Mouse (Mus musculus) brain, embryonic 14.5 days (tissue): Measurements from ENCODE around the gene Pou2f3.

Experiments
- CTCF ChIP-seq: fragments of 200-500 bp; IDR thresholded peaks from 2 replicates; pipeline ENCODE4 v1.5.1; 2012; ENCODE audit warnings: inconsistent platforms, mild to moderate bottlenecking, moderate library complexity, borderline replicate concordance; ENCODE audit not compliant: insufficient read depth, insufficient read length; ENCODE audit errors: extremely low read depth
- POLR2A ChIP-seq: fragments of 200-500 bp; IDR thresholded peaks from 2 replicates; pipeline ENCODE4 v1.6.1; 2012; ENCODE audit warnings: mild to moderate bottlenecking, inconsistent platforms, borderline replicate concordance; ENCODE audit not compliant: poor library complexity, insufficient read depth, insufficient read length, severe bottlenecking; ENCODE audit errors: extremely low read depth

DNA sequence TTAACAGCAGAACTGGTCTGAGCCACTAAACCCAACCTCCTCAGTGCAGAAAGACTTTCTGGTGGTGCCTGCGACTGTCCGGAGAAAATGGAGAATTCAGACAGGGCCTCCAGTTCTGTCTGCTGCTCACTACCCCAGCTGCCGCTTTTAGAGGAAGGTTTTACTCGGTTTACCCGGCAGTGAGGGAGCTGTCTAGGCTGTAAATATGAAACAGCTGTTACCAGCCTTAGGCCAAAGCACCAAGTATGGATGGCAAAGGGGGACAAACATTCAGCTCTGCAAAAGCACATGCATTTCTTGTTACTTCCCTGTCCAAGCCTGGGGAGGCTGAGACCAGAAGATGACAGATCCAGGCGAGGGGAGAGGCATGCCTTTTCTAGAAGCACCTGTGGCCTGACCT is 43.8 kb downstream of the Pou2f3 start:
- TF ChIP-seq POLR2A = no peak
- TF ChIP-seq CTCF = no peak
